Mouse (Mus musculus): ENCODE results near the gene Accsl.

GRCm38 (mm10) chr2:93880981-93881380 is 12.0 kb upstream of the Accsl start:
- TF ChIP-seq CTCF (IDR thresholded peaks at IDR 0.05; ENCODE audit: low read depth): no peak
- TF ChIP-seq EP300 (IDR thresholded peaks at IDR 0.05; ENCODE audit: low read depth): no peak

Measured in heart, postnatal 0 days (tissue).